Mouse (Mus musculus): ENCODE data around the gene Evi2a. TPM values are rescaled to one million over a fixed set of nuclear protein-coding genes. Genes with fewer than 3 reads are reported as not detected.
A peak's percentile ranks its signal among the peaks of the same experiment; 100 is the strongest.

Evi2a gene
- polyA plus RNA-seq, 1 experiment from 2014 or later, result 1.1 TPM

DNA sequence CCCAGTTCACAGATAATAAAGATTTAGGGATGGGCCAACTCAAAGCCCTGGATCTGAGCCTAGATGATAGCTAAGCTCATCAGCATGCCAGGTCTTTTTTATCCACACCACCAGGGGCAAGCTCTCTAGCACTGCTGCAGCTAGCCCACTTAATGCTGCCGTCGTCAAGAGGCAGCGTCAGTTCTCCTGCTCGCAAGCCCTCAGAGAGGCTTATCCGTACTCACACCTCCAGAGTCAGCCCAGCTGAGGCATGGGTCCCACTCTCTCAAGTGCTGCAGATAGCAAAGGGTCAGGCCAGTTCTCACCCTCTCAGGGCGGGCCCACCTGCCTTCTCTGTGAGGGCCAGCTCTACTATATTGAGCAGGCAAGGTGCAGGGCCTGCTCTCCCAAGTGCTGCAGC lies 2.9 kb upstream of the Evi2a start:
- no peaks in the 10 kb centered on the region for H3K9me3 ChIP-seq
- peaks cover 24% of the 10 kb centered on the region; the same call in 1 of the 2 replicates for H3K36me3 ChIP-seq
- H3K4me1 ChIP-seq, result peaks cover 13% of the 10 kb centered on the region
- H3K27me3 ChIP-seq (ENCODE audit: insufficient read depth, poor library complexity, severe bottlenecking), result no peaks in the 10 kb centered on the region
- WGBS, result 38% methylated on average over 6 of the region's 6 CpGs
- peak; percentile 81 for DNase-seq (ENCODE audit: low spot score)
- no peak overlapping the region for H3K4me3 ChIP-seq
- no peak overlapping the region for H3K27ac ChIP-seq

DNA sequence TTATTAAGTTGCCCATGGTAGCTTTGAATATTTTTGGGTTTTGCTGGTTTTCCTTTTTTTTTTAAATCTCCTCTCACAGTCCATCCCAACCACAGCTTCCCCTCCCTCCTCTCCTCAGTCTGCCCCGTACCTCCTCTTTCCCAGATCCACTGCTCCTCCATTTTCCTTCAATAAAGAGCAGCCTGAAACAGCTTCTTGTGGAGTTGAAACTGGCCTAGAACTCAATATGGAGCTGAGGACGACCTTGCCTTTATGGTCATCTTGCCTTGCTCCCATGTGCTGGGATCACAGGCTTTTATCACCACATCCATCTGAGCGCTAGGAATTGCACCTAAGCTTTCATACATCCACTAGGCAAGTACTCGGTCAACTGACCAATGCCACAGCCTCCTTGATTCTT lies 1.1 kb upstream of the Evi2a start:
- 88% methylated on average over 4 of the region's 4 CpGs for WGBS
- H3K36me3 ChIP-seq, result peaks cover 23% of the 10 kb centered on the region; the same call in 1 of the 2 replicates
- no peak for DNase-seq (ENCODE audit: low spot score)

DNA sequence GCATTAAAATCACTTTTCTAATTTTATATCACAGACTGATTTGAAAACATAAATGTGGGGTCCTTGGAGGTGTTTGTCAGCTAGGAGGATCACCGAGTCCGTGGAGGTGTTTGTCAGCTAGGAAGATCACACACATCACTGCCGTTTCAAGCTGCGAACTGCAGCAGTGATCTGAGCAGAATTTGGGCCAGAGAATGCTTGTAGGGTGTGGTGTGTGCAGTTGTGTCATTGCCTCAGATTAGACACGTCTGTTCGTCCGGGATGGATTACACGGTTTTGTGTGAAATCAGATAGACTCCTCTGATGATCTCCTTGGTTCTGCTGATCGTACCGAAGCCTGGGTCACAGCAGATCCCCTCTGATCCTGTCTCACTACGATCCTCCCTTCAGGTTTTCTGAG lies 365 bp upstream of the Evi2a start:
- H3K36me3 ChIP-seq, result peaks cover 19% of the 10 kb centered on the region; the same call in 1 of the 2 replicates
- DNase-seq (ENCODE audit: low spot score), result no peak
- no peak overlapping the region for H3K27ac ChIP-seq
- 89% methylated on average over 11 of the region's 11 CpGs for WGBS
- no peak overlapping the region for H3K4me3 ChIP-seq
- no peaks in the 10 kb centered on the region for H3K9me3 ChIP-seq
- no peaks in the 10 kb centered on the region for H3K27me3 ChIP-seq (ENCODE audit: insufficient read depth, poor library complexity, severe bottlenecking)
- peaks cover 20% of the 10 kb centered on the region for H3K4me1 ChIP-seq

More for the DNA sequence above, 1.1 kb upstream of the Evi2a start:
- Histone ChIP-seq H3K4me3 (no peak overlapping the region), H3K27ac (no peak overlapping the region), H3K9me3 (no peaks in the 10 kb centered on the region), H3K4me1 (peaks cover 20% of the 10 kb centered on the region), H3K27me3 (ENCODE audit: insufficient read depth, poor library complexity, severe bottlenecking) (no peaks in the 10 kb centered on the region)

DNA sequence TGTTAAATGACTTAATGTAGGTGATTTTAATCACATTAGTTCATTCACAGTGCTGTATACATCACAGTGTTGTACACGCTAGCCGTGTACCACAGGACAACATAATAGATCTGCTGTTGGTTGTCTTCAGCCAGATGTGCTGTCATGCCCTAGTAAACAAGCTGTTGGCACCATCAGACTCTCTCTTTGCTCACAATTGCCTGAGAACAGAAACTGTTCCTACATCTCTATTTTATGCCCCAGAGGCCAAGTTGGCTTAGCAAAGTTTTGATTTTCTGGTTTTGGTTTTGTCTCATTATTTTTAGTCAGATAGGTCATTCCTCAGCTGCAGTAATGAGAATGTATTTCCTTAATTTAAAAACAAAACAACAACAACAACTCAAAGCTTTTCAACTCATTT lies 673 bp downstream of the Evi2a start:
- H3K4me3 ChIP-seq, result no peak overlapping the region
- no peak for DNase-seq (ENCODE audit: low spot score)
- H3K36me3 ChIP-seq, result peaks cover 16% of the 10 kb centered on the region; the same call in 1 of the 2 replicates
- 88% methylated on average over 2 of the region's 2 CpGs for WGBS
- H3K27ac ChIP-seq, result no peak overlapping the region
- H3K9me3 ChIP-seq, result no peaks in the 10 kb centered on the region
- H3K4me1 ChIP-seq, result peaks cover 20% of the 10 kb centered on the region
- H3K27me3 ChIP-seq (ENCODE audit: insufficient read depth, poor library complexity, severe bottlenecking), result no peaks in the 10 kb centered on the region

DNA sequence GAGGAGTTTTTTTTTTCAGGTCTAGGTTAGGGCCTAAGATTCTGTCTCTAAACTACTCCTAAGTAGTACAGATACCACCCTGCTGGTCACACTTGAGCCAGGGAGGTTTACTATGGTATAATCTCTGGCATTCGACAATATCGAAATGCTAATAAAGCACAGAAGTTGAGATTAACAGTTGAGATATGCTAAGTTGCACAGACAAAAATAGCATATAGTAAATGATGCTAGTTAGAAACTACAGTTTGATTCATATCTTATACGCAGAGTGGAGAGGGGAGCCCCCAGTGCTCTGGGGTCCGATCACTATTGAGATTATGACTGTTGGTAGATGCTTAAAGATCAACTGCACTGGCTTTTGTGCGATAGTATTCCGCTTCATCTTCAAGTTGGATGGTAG lies 1.2 kb downstream of the Evi2a start:
- WGBS, result 92% methylated on average over 6 of the region's 6 CpGs
- Histone ChIP-seq H3K9me3 (no peaks in the 10 kb centered on the region), H3K36me3 (peaks cover 16% of the 10 kb centered on the region; the same call in 1 of the 2 replicates), H3K4me1 (peaks cover 20% of the 10 kb centered on the region), H3K27me3 (ENCODE audit: insufficient read depth, poor library complexity, severe bottlenecking) (no peaks in the 10 kb centered on the region), H3K27ac (no peak overlapping the region), H3K4me3 (no peak overlapping the region)
- no peak for DNase-seq (ENCODE audit: low spot score)

DNA sequence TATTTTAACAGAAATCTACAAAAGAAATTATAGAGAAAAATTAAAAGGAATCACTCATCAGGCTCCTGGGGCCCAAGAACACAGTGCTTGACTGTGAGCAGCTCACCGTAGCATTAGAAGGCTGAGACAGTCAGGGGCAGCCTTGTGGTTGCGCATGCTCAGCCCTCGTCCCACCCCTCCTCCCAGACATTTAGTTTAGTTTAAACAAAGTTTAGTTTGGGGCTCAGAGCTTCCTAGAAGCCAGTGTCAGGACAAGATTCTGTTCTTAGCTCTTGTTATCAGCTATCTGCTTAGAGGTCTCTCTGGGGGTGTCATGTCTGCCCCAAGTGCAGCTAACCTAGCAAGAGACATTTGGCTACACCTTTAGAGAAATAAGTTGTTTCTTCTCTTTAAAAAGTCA lies 1.8 kb downstream of the Evi2a start:
- Histone ChIP-seq H3K27ac (no peak overlapping the region), H3K36me3 (peaks cover 16% of the 10 kb centered on the region; the same call in 1 of the 2 replicates), H3K9me3 (no peaks in the 10 kb centered on the region), H3K4me3 (no peak overlapping the region), H3K27me3 (ENCODE audit: insufficient read depth, poor library complexity, severe bottlenecking) (no peaks in the 10 kb centered on the region), H3K4me1 (peaks cover 16% of the 10 kb centered on the region)
- DNase-seq (ENCODE audit: low spot score), result no peak
- WGBS, result 95% methylated on average over 3 of the region's 3 CpGs

DNA sequence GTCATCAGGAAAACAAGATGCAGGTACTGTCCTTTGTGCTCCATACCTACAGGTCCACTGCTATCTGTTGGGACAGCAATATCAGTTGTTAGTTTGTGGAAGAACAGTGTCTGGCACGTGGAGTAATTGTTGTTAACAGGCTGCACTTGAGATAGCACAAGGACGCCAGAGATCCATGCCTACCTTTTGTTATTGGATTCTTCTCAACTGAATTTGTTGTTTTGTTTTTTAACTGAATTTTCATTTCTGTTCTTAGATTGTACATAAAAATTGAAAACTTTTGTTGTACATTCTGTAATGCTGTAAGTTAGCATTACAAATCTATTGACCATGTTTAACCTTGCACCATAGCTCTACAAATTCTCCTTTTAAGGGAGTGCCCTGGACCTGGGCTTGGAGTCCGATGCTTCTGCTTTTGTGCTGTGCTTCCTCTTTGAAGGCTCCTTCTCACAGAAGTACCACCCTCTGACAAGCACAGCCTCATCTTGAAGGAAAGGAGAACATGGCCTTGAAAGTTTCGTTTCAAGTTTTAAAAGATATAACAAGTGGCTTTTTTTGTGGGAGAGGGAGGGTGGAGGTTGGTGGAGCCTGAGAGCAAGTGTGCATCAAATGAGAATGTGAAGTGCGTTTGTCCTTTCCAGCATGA lies 2.5 kb downstream of the Evi2a start:
- no peak overlapping the region for H3K4me3 ChIP-seq
- H3K36me3 ChIP-seq, result peaks cover 13% of the 10 kb centered on the region; the same call in 1 of the 2 replicates
- H3K27ac ChIP-seq, result no peak overlapping the region
- no peaks in the 10 kb centered on the region for H3K27me3 ChIP-seq (ENCODE audit: insufficient read depth, poor library complexity, severe bottlenecking)
- 70% methylated on average over 5 of the region's 5 CpGs for WGBS
- DNase-seq (ENCODE audit: low spot score), result no peak
- H3K9me3 ChIP-seq, result no peaks in the 10 kb centered on the region
- H3K4me1 ChIP-seq, result peaks cover 8% of the 10 kb centered on the region

DNA sequence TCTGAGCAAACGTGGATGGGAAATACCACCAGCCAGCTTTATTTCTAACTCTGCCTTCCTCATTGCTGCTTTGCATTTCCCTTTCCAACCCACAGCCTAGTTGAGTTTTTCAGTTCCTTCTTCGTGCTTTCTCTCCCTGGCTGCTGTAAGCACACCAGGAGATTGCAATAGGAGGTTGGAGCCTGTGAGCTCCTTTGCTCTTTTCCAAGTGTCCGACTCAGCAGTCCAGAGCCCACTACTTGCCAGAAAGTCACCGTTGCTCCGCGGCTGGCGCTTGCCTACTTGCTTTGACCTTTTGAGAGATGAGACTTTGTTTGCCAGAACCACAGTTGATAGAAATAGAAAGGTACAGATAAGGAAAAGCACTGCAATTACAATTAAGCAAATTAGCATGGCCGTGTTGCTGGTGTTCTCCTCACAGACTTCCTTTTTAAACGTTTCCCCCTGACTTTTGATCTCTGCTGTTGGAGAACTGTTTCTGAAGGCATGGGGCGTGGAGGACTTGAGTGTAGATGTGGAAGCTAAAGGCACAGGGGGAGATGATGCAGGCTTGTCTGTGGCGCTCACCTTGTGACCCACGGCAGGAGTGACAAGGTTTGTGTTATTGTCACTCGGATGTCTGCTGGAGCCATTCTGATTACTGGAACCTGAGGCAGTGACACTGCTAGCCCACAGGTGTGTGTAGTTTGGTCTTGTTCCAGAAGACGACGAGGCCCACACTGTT lies 3.2 kb downstream of the Evi2a start:
- Histone ChIP-seq H3K4me3 (no peak overlapping the region), H3K4me1 (peaks cover 7% of the 10 kb centered on the region), H3K36me3 (peaks cover 12% of the 10 kb centered on the region; the same call in 1 of the 2 replicates), H3K27ac (no peak overlapping the region), H3K9me3 (no peaks in the 10 kb centered on the region), H3K27me3 (ENCODE audit: insufficient read depth, poor library complexity, severe bottlenecking) (no peaks in the 10 kb centered on the region)
- 69% methylated on average over 15 of the region's 15 CpGs for WGBS
- DNase-seq (ENCODE audit: low spot score), result no peak

DNA sequence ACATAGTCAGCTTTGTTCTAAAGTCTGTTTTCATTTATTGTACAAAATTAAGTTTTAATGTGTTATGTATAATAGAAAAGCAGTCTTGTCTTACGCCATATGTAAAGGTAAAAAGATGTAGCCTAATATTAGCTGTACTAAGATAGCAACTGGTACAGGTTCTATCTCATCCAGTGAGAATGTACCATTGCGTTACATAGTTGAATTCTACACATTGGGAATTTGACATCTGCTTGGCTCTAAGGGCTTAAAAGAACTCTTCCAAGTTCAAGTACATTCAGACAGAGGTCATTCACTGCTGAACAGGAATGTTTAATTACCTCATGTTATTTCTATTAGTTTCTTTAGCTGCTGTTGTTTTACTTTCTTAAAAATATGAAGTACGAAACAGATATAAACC lies 3.9 kb downstream of the Evi2a start:
- no peak overlapping the region for H3K4me3 ChIP-seq
- no peaks in the 10 kb centered on the region for H3K9me3 ChIP-seq
- H3K27me3 ChIP-seq (ENCODE audit: insufficient read depth, poor library complexity, severe bottlenecking), result no peaks in the 10 kb centered on the region
- H3K36me3 ChIP-seq, result peaks cover 8% of the 10 kb centered on the region; the same call in 1 of the 2 replicates
- H3K4me1 ChIP-seq, result peaks cover 7% of the 10 kb centered on the region
- no peak overlapping the region for H3K27ac ChIP-seq
- 90% methylated on average over 3 of the region's 3 CpGs for WGBS
- no peak for DNase-seq (ENCODE audit: low spot score)

DNA sequence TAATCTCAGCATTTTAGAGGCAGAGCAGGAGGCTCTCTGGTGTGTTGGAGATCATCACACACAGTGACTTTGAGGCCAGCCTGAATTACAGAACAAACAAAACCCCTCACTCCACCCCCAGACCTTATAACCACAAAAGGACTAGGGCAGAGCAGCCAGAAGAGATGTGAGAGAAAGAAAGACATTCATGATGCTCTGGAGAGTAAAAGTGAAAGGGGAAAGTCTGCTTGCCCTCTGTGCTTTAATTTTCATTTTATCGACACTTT lies 6.2 kb downstream of the Evi2a start:
- no peaks in the 10 kb centered on the region for H3K9me3 ChIP-seq
- peaks cover 3% of the 10 kb centered on the region; the same call in 1 of the 2 replicates for H3K36me3 ChIP-seq
- peaks cover 7% of the 10 kb centered on the region for H3K4me1 ChIP-seq
- no peak overlapping the region for H3K27ac ChIP-seq
- no peak overlapping the region for H3K4me3 ChIP-seq
- no peak for DNase-seq (ENCODE audit: low spot score)
- H3K27me3 ChIP-seq (ENCODE audit: insufficient read depth, poor library complexity, severe bottlenecking), result no peaks in the 10 kb centered on the region
- WGBS, result 82% methylated on average over 1 of the region's 1 CpGs

DNA sequence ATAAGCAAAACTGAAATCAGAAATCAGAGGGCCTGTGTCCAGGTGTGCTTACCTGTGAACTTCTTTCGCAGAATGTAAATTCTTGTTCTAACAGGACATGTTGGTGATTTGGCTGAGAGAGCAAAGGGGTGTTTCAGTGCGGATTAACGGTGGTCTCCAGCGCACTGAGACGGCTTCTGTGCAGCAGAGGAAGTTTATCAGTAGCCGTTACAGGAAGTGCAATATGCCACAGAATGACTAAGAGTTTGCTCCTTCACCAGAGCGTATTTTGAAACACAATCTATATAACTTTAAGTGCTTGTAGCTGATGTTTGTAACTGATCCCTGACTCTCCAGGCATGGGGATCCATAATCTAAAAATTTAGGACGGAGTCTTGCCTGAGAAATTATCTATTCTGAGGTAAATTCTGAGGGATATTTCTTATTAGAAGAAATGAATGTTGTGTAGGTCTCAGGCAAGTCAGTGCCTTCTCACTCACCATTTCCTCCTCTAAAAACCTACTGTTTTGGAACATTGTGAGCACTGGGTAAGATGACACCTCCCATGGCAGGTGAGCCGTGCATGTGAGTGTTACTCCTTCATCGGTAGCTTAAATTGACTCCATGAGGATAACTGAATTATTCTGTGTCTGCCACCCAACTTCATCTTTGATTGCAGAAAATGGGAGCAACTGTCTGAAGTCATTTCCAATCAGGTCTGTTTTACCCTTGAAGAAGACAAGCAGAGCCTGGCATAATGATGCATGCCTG lies 6.7 kb downstream of the Evi2a start, which contains the start of gene Evi2b:
Gene Evi2b, minus strand, starts transcription at position 203 of the 750 bp plus-strand sequence.
- no peak within 1 kb of the TSS for H3K27ac ChIP-seq
- no peaks in the 10 kb centered on the region for H3K27me3 ChIP-seq (ENCODE audit: insufficient read depth, poor library complexity, severe bottlenecking)
- 74% methylated on average over 10 of the region's 10 CpGs for WGBS
- H3K4me3 ChIP-seq, result no peak within 1 kb of the TSS
- H3K4me1 ChIP-seq, result peaks cover 7% of the 10 kb centered on the region
- peaks cover 3% of the 10 kb centered on the region; the same call in 1 of the 2 replicates for H3K36me3 ChIP-seq
- no peak for DNase-seq (ENCODE audit: low spot score)
- no peaks in the 10 kb centered on the region for H3K9me3 ChIP-seq

DNA sequence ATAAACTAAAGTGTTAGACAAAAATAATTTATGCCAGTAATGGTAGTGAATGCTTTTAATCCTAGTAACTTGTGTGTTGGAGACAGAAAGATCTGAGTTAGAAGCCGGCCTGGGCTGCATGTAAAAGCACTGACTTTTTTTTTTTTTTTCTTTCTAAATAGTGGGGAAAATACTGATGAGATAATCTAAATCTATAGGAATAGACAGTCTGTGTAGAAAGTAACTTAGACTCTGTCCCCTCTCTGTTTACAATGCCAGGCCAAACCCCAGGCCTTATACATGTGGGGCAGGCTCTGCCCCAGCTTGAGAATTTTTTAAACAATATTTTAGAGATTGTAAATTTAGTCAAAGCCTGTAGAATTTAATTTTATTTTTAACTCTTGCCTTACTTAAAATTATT lies 7.5 kb downstream of the Evi2a start:
- DNase-seq (ENCODE audit: low spot score), result no peak
- Histone ChIP-seq H3K36me3 (peaks cover under 1% of the 10 kb centered on the region; the same call in 1 of the 2 replicates), H3K4me3 (no peak overlapping the region), H3K4me1 (peaks cover 7% of the 10 kb centered on the region), H3K27ac (no peak overlapping the region), H3K27me3 (ENCODE audit: insufficient read depth, poor library complexity, severe bottlenecking) (no peaks in the 10 kb centered on the region), H3K9me3 (no peaks in the 10 kb centered on the region)
- 93% methylated on average over 1 of the region's 1 CpGs for WGBS

DNA sequence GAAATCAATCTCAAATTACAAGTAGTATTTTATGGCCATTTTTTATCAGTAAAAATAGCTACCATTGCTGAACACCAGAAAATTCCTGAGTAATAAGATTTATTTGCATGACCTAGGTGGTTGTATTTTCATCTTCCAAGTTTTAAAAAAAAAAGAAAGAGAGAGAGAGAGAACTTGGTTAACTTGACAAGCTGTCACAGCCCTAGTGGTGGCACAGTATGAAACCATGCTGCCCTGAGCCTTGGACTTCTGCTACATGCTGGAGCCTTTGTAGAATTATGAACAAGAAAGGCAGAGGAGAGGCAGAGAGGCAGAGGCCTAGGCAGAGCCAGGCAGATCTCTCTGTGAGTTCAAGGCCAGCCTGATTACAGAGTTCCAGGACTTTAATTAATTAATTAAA lies 8.5 kb downstream of the Evi2a start:
- no peaks in the 10 kb centered on the region for H3K27me3 ChIP-seq (ENCODE audit: insufficient read depth, poor library complexity, severe bottlenecking)
- H3K27ac ChIP-seq, result no peak overlapping the region
- H3K4me3 ChIP-seq, result no peak overlapping the region
- H3K36me3 ChIP-seq, result no peaks in the 10 kb centered on the region
- H3K4me1 ChIP-seq, result peaks cover 1% of the 10 kb centered on the region; the same call in 1 of the 2 replicates
- H3K9me3 ChIP-seq, result no peaks in the 10 kb centered on the region
- DNase-seq (ENCODE audit: low spot score), result no peak

All from heart, embryonic 10.5 days (tissue).